Comparison of ENCODE assay signal across 8 mouse cellular contexts in genomic region chr19:8928689-8929223, GRCm38 (mm10). TPM values are rescaled to one million over a fixed set of nuclear protein-coding genes. Genes with fewer than 3 reads are reported as not detected.
DNase-seq lines count a peak whose midpoint lies in the region; ATAC-seq and TF ChIP-seq lines count a peak whose summit lies in the region.

No protein-coding gene starts in this region.

- H3K4me1 ChIP-seq in heart, embryonic 16.5 days (ENCODE audit: control insufficient read depth, insufficient read depth, low read length), result peaks cover 16% of the 10 kb centered on the region
- peaks cover 22% of the 10 kb centered on the region for H3K4me1 ChIP-seq in forebrain, embryonic 12.5 days
- H3K4me1 ChIP-seq in liver, embryonic 14.5 days (replicated peaks; ENCODE audit: control insufficient read depth in 2 of 2, insufficient read depth in 2 of 2, low read length in 1 of 2), result peaks cover 21 to 30% of the 10 kb centered on the region in 2 experiments

- no peak for TF ChIP-seq EP300 in liver, embryonic 14.5 days (IDR thresholded peaks at IDR 0.05; ENCODE audit: low read depth)

- no peaks in the 10 kb centered on the region for H3K27me3 ChIP-seq in heart, embryonic 16.5 days (ENCODE audit: control insufficient read depth, insufficient read depth, low read length)
- H3K27me3 ChIP-seq in forebrain, embryonic 12.5 days, result peaks cover 7% of the 10 kb centered on the region; the same call in 1 of the 2 replicates
- H3K27me3 ChIP-seq in liver, embryonic 14.5 days (ENCODE audit: control insufficient read depth, insufficient read depth, low read length), result no peaks in the 10 kb centered on the region

- H3K36me3 ChIP-seq in heart, embryonic 16.5 days (ENCODE audit: control insufficient read depth, insufficient read depth), result peaks cover 21% of the 10 kb centered on the region
- peaks cover 32% of the 10 kb centered on the region for H3K36me3 ChIP-seq in forebrain, embryonic 12.5 days (replicated peaks)
- H3K36me3 ChIP-seq in liver, embryonic 14.5 days (replicated peaks; ENCODE audit: control insufficient read depth, insufficient read depth, low read depth), result peaks cover 6% of the 10 kb centered on the region

- no peak for DNase-seq in heart, postnatal 4 days
- peak; percentile 22 for DNase-seq in MN1 (ENCODE audit: low spot score)
- DNase-seq in liver, embryonic 14.5 days (ENCODE audit: low read depth in 3 of 3, low spot score in 3 of 3), result no peak
- no peak for DNase-seq in retina, embryonic 14.5 days (ENCODE audit: low spot score)
- no peak for DNase-seq in ovary, postnatal 14 days (ENCODE audit: low spot score)
- no peak for DNase-seq in c-Kit-positive CD71-positive TER-119-positive erythroid progenitor cells, embryonic 14.5 days (ENCODE audit: low spot score)

- peak overlapping the region; percentile 84 for H3K27ac ChIP-seq in heart, embryonic 16.5 days (ENCODE audit: low read length)
- H3K27ac ChIP-seq in forebrain, embryonic 12.5 days, result peak overlapping the region; percentile 33; the same call in 1 of the 2 replicates
- peak overlapping the region; percentile 52 for H3K27ac ChIP-seq in liver, embryonic 14.5 days

- H3K9me3 ChIP-seq in heart, embryonic 16.5 days (replicated peaks; ENCODE audit: control insufficient read depth, low read length), result no peaks in the 10 kb centered on the region
- no peaks in the 10 kb centered on the region for H3K9me3 ChIP-seq in forebrain, embryonic 12.5 days
- no peaks in the 10 kb centered on the region for H3K9me3 ChIP-seq in liver, embryonic 14.5 days (ENCODE audit: control insufficient read depth, low read length)

- peak overlapping the region; percentile 86 for H3K4me2 ChIP-seq in heart, embryonic 16.5 days (ENCODE audit: low read depth, low read length)
- peak overlapping the region; percentile 81 for H3K4me2 ChIP-seq in forebrain, embryonic 12.5 days
- H3K4me2 ChIP-seq in liver, embryonic 14.5 days (ENCODE audit: low read depth), result peak overlapping the region; percentile 76

- peak overlapping the region; percentile 87 for H3K4me3 ChIP-seq in heart, embryonic 16.5 days (ENCODE audit: low read length)
- peak overlapping the region; percentile 60 for H3K4me3 ChIP-seq in forebrain, embryonic 12.5 days (replicated peaks)
- H3K4me3 ChIP-seq in liver, embryonic 14.5 days (ENCODE audit: insufficient read depth in 1 of 2, low read depth in 2 of 2, low read length in 2 of 2), result peak overlapping the region; percentile 70 to 72

- peak overlapping the region; percentile 92; the same call in 1 of the 2 replicates for H3K9ac ChIP-seq in heart, embryonic 16.5 days (ENCODE audit: low read length)
- H3K9ac ChIP-seq in forebrain, embryonic 12.5 days, result peak overlapping the region; percentile 79; the same call in 1 of the 2 replicates
- H3K9ac ChIP-seq in liver, embryonic 14.5 days (replicated peaks), result peak overlapping the region; percentile 74

- TF ChIP-seq CTCF in liver, embryonic 14.5 days (IDR thresholded peaks at IDR 0.05; ENCODE audit: low read depth), result no peak

- WGBS in heart, embryonic 16.5 days, result 21% methylated on average over 16 of the region's 16 CpGs
- WGBS in forebrain, embryonic 12.5 days, result 12% methylated on average over 16 of the region's 16 CpGs
- 34% methylated on average over 16 of the region's 16 CpGs for WGBS in liver, embryonic 14.5 days (ENCODE audit: insufficient replicate concordance)

- ATAC-seq in heart, embryonic 16.5 days (replicated peaks; ENCODE audit: extremely low read depth, insufficient read depth, low FRiP score), result no peak; the same call in 1 of the 2 replicates
- ATAC-seq in forebrain, embryonic 12.5 days (ENCODE audit: low FRiP score), result peak; percentile 12
- peak; percentile 5; the same call in 1 of the 2 replicates for ATAC-seq in liver, embryonic 14.5 days (ENCODE audit: insufficient read depth)

RNA-seq across cellular contexts. Expression of gene Rom1, which starts 0.4 kb away (rescaled TPM):
- polyA plus RNA-seq in heart, embryonic 16.5 days (2015; fragmentation: Nextera tagmentation; extraction: Ambion mirVana), result 2.2 and 2.4 TPM in 2 replicates
- 1 to 10 TPM; 3.1 to 3.2 TPM for total RNA-seq in heart, postnatal 4 days (2021)
- polyA plus RNA-seq in forebrain, embryonic 12.5 days (2016; fragmentation: Nextera tagmentation; extraction: Ambion mirVana), result 1.3 and 2.5 TPM in 2 replicates
- 2.6 and 2.8 TPM in 2 replicates for polyA plus RNA-seq in liver, embryonic 14.5 days (2012; rRNA removed)
- polyA plus RNA-seq in liver, embryonic 14.5 days (2014; fragmentation: Nextera tagmentation; extraction: Ambion mirVana), result 1.4 and 1.8 TPM in 2 replicates

RNA-seq across cellular contexts. Expression of gene Eml3, which starts 0.6 kb away (rescaled TPM):
- 16.0 and 17.2 TPM in 2 replicates for polyA plus RNA-seq in heart, embryonic 16.5 days (2015; fragmentation: Nextera tagmentation; extraction: Ambion mirVana)
- 10 to 100 TPM; 15.4 to 16.6 TPM for total RNA-seq in heart, postnatal 4 days (2021)
- polyA plus RNA-seq in forebrain, embryonic 12.5 days (2016; fragmentation: Nextera tagmentation; extraction: Ambion mirVana), result 13.2 and 13.8 TPM in 2 replicates
- polyA plus RNA-seq in liver, embryonic 14.5 days (2012; rRNA removed), result 10.9 and 11.0 TPM in 2 replicates
- 5.6 and 7.8 TPM in 2 replicates for polyA plus RNA-seq in liver, embryonic 14.5 days (2014; fragmentation: Nextera tagmentation; extraction: Ambion mirVana)

RNA-seq across cellular contexts. Expression of gene B3gat3, which starts 8.6 kb away (rescaled TPM):
- polyA plus RNA-seq in heart, embryonic 16.5 days (2015; fragmentation: Nextera tagmentation; extraction: Ambion mirVana), result 32.7 and 38.0 TPM in 2 replicates
- 10 to 100 TPM; 36.0 to 38.0 TPM for total RNA-seq in heart, postnatal 4 days (2021)
- 64.4 and 64.8 TPM in 2 replicates for polyA plus RNA-seq in forebrain, embryonic 12.5 days (2016; fragmentation: Nextera tagmentation; extraction: Ambion mirVana)
- polyA plus RNA-seq in liver, embryonic 14.5 days (2012; rRNA removed), result 23.1 and 26.6 TPM in 2 replicates
- polyA plus RNA-seq in liver, embryonic 14.5 days (2014; fragmentation: Nextera tagmentation; extraction: Ambion mirVana), result 15.4 and 15.8 TPM in 2 replicates

RNA-seq across cellular contexts. Expression of gene Mta2, which starts 12.9 kb away (rescaled TPM):
- 92.1 and 96.0 TPM in 2 replicates for polyA plus RNA-seq in heart, embryonic 16.5 days (2015; fragmentation: Nextera tagmentation; extraction: Ambion mirVana)
- 10 to 100 TPM; 62.5 to 63.8 TPM for total RNA-seq in heart, postnatal 4 days (2021)
- 193 and 206 TPM in 2 replicates for polyA plus RNA-seq in forebrain, embryonic 12.5 days (2016; fragmentation: Nextera tagmentation; extraction: Ambion mirVana)
- 18.9 and 23.0 TPM in 2 replicates for polyA plus RNA-seq in liver, embryonic 14.5 days (2012; rRNA removed)
- 18.5 and 22.8 TPM in 2 replicates for polyA plus RNA-seq in liver, embryonic 14.5 days (2014; fragmentation: Nextera tagmentation; extraction: Ambion mirVana)

RNA-seq across cellular contexts. Expression of gene Tut1, which starts 24.9 kb away (rescaled TPM):
- 17.5 and 18.4 TPM in 2 replicates for polyA plus RNA-seq in heart, embryonic 16.5 days (2015; fragmentation: Nextera tagmentation; extraction: Ambion mirVana)
- 1 to 10 TPM; 8.3 to 9.6 TPM for total RNA-seq in heart, postnatal 4 days (2021)
- 36.9 and 37.0 TPM in 2 replicates for polyA plus RNA-seq in forebrain, embryonic 12.5 days (2016; fragmentation: Nextera tagmentation; extraction: Ambion mirVana)
- polyA plus RNA-seq in liver, embryonic 14.5 days (2012; rRNA removed), result 9.3 and 9.5 TPM in 2 replicates
- polyA plus RNA-seq in liver, embryonic 14.5 days (2014; fragmentation: Nextera tagmentation; extraction: Ambion mirVana), result 10.0 and 11.5 TPM in 2 replicates

Comparison
In these comparisons a context has a peak if more than half of its experiments do, and no peak if none do; other contexts are left out.
1. H3K27ac ChIP-seq: peak in every context shown above with its lines; median percentile 84 in heart, embryonic 16.5 days; 52 in liver, embryonic 14.5 days; 33 in forebrain, embryonic 12.5 days.